Mouse (Mus musculus): ENCODE measurements at regions not wholly inside any gene's neighbourhood (a gene's known extent, or its start where the extent isn't known, plus 50 kb on each side); places are given as distances from the start of the nearest gene placed in this dataset.

- no peak for DNase-seq (ENCODE audit: low spot score in 2 of 2)
These were observed 125.7 kb downstream of the Plpp3 start for GRCm38 (mm10) chr4:105282681-105283462.

GRCm38 (mm10) chr4:105285431-105286013, 128.4 kb downstream of the Plpp3 start:
- DNase-seq (ENCODE audit: low spot score in 2 of 2) = no peak

GRCm38 (mm10) chr4:105286299-105286698, 129.2 kb downstream of the Plpp3 start:
- DNase-seq (ENCODE audit: low spot score in 2 of 2) = no peak

GRCm38 (mm10) chr4:105286809-105287208, 129.7 kb downstream of the Plpp3 start:
- no peak for DNase-seq (ENCODE audit: low spot score in 2 of 2)

GRCm38 (mm10) chr4:105287419-105287818, 130.3 kb downstream of the Plpp3 start:
- DNase-seq (ENCODE audit: low spot score in 2 of 2) = no peak

GRCm38 (mm10) chr4:105289635-105290034, 132.5 kb downstream of the Plpp3 start:
- no peak for DNase-seq (ENCODE audit: low spot score in 2 of 2)

- no peak for DNase-seq (ENCODE audit: low spot score in 2 of 2)
These were observed 133.8 kb downstream of the Plpp3 start for GRCm38 (mm10) chr4:105290847-105291475.

- no peak for DNase-seq (ENCODE audit: low spot score in 2 of 2)
These were observed 134.4 kb downstream of the Plpp3 start for GRCm38 (mm10) chr4:105291503-105291902.

- DNase-seq (ENCODE audit: low spot score in 2 of 2) = no peak
These were observed 142.2 kb downstream of the Plpp3 start for GRCm38 (mm10) chr4:105299358-105299757.

- DNase-seq (ENCODE audit: low spot score in 2 of 2) = no peak
These were observed 144.4 kb downstream of the Plpp3 start for GRCm38 (mm10) chr4:105301547-105301946.

- no peak for DNase-seq (ENCODE audit: low spot score in 2 of 2)
These were observed 147.0 kb downstream of the Plpp3 start for GRCm38 (mm10) chr4:105304166-105304565.

- no peak for DNase-seq (ENCODE audit: low spot score in 2 of 2)
These were observed 148.8 kb downstream of the Plpp3 start for GRCm38 (mm10) chr4:105305931-105306330.

GRCm38 (mm10) chr4:105307356-105307755, 150.2 kb downstream of the Plpp3 start:
- DNase-seq (ENCODE audit: low spot score in 2 of 2) = no peak

GRCm38 (mm10) chr4:105307905-105308304, 150.8 kb downstream of the Plpp3 start:
- no peak for DNase-seq (ENCODE audit: low spot score in 2 of 2)

- DNase-seq (ENCODE audit: low spot score in 2 of 2) = no peak
These were observed 151.9 kb downstream of the Plpp3 start for GRCm38 (mm10) chr4:105308971-105309488.

- DNase-seq (ENCODE audit: low spot score in 2 of 2) = no peak
These were observed 155.5 kb downstream of the Plpp3 start for GRCm38 (mm10) chr4:105312643-105313042.

GRCm38 (mm10) chr4:105313151-105313818, 156.1 kb downstream of the Plpp3 start:
- no peak for DNase-seq (ENCODE audit: low spot score in 2 of 2)

- DNase-seq (ENCODE audit: low spot score in 2 of 2) = no peak
These were observed 157.9 kb downstream of the Plpp3 start for GRCm38 (mm10) chr4:105315095-105315494.

- DNase-seq (ENCODE audit: low spot score in 2 of 2) = peak; percentile 15 to 19
These were observed 159.5 kb downstream of the Plpp3 start for GRCm38 (mm10) chr4:105316478-105317206.

GRCm38 (mm10) chr4:105318421-105318820, 161.3 kb downstream of the Plpp3 start:
- no peak for DNase-seq (ENCODE audit: low spot score in 2 of 2)

- no peak for DNase-seq (ENCODE audit: low spot score in 2 of 2)
These were observed 166.3 kb downstream of the Plpp3 start for GRCm38 (mm10) chr4:105323446-105323845.

Data from adrenal gland, postnatal 4 days (tissue).